Mouse (Mus musculus): ENCODE results near the gene Gramd4. TPM values are rescaled to one million over a fixed set of nuclear protein-coding genes. Genes with fewer than 3 reads are reported as not detected.
A peak's percentile ranks its signal among the peaks of the same experiment; 100 is the strongest.

Gene Gramd4
- total and polyA plus RNA-seq, 3 experiments: 25.3 to 31.5 (median 27.6) TPM

GRCm38 (mm10) chr15:86129036-86129435 lies 71.5 kb downstream of the Gramd4 start:
- intact Hi-C loops (cut with DNase I): no loop called here
- Histone ChIP-seq H3K79me2 (replicated peaks; ENCODE audit: control insufficient read depth, insufficient read depth, low read length) (no peaks in the 10 kb centered on the region), H3K27ac (no peak overlapping the region), H3K4me1 (ENCODE audit: control insufficient read depth, insufficient read depth, low read length) (peaks cover 3% of the 10 kb centered on the region; the same call in 1 of the 2 replicates), H3K27me3 (ENCODE audit: control insufficient read depth, insufficient read depth, low read length) (no peaks in the 10 kb centered on the region), H3K9ac (ENCODE audit: low read depth, low read length) (no peak overlapping the region), H3K4me3 (no peak overlapping the region), H3K36me3 (ENCODE audit: control insufficient read depth, insufficient read depth, low read length) (0 out of 2 replicates have a peak, but pooled peaks cover 2% of the 10 kb centered on the region)
- TF ChIP-seq EP300 (IDR thresholded peaks at IDR 0.05; ENCODE audit: insufficient read depth, low read depth, low read length) (no peak), POLR2A (IDR thresholded peaks at IDR 0.05; ENCODE audit: insufficient read depth, low read depth, low read length) (no peak), CTCF (IDR thresholded peaks at IDR 0.05) (no peak)
- 83% methylated on average over 3 of the region's 3 CpGs for WGBS
- DNase-seq: no peak

- H3K36me3 ChIP-seq (ENCODE audit: control insufficient read depth, insufficient read depth, low read length): no peaks in the 10 kb centered on the region
- no peak for TF ChIP-seq CTCF (IDR thresholded peaks at IDR 0.05)
- intact Hi-C loops (cut with DNase I): no loop called here
- H3K27ac ChIP-seq: no peak overlapping the region
- no peaks in the 10 kb centered on the region for H3K27me3 ChIP-seq (ENCODE audit: control insufficient read depth, insufficient read depth, low read length)
- H3K4me1 ChIP-seq (ENCODE audit: control insufficient read depth, insufficient read depth, low read length): no peaks in the 10 kb centered on the region
- H3K9ac ChIP-seq (ENCODE audit: low read depth, low read length): no peak overlapping the region
- no peak overlapping the region for H3K4me3 ChIP-seq
- WGBS: 95% methylated on average over 10 of the region's 10 CpGs
- no peaks in the 10 kb centered on the region for H3K79me2 ChIP-seq (replicated peaks; ENCODE audit: control insufficient read depth, insufficient read depth, low read length)
- DNase-seq: no peak
Measured at GRCm38 (mm10) chr15:86130657-86131056, 73.2 kb downstream of the Gramd4 start.

DNA sequence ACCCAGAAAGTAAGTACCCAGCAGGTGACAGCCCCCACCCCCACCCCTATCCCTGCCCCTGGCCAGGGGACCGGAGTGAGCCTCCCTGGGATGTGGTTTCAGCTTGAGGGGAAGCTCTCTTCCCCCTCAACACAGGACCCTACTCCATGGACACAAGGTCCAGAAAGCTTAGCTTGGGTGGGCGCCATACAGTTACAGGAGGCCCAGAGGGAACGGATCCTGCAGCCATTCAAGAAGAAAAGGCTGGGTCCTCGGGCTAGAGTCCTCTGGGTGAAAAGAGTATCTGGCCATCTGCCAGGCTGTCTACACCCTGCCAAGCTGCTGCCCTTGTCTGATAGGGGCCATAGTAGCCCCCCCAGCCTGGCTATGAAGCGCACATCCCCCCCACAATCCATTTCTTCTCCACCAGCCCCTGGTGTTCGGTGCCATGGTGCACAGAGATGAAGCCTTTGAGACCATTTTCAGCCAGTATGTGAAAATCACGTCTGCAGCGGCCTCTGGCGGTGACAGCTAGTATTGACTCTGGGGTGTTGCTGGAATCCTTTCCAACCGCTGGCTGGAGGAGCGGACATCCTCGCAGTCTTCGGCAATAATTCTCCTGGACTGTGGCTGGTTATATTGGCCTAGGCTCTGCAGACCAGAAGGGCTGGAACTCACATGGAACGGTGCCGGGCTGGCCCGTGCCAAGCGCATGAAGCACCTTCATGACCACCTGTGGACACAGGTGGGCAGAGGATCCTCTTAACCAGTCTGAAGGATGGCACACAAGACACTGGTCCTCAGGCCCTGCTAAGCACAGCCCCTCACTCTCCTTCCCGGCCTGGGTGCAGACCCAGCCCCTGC lies 77.7 kb downstream of the Gramd4 start:
- H3K27ac ChIP-seq: no peak overlapping the region
- WGBS: 33% methylated on average over 18 of the region's 18 CpGs

GRCm38 (mm10) chr15:86137638-86138037 lies 80.1 kb downstream of the Gramd4 start:
- no peaks in the 10 kb centered on the region for H3K79me2 ChIP-seq (replicated peaks; ENCODE audit: control insufficient read depth, insufficient read depth, low read length)
- no peaks in the 10 kb centered on the region for H3K4me1 ChIP-seq (ENCODE audit: control insufficient read depth, insufficient read depth, low read length)
- TF ChIP-seq EP300 (IDR thresholded peaks at IDR 0.05; ENCODE audit: insufficient read depth, low read depth, low read length) (no peak), CTCF (IDR thresholded peaks at IDR 0.05) (peak; percentile 80)
- no peak overlapping the region for H3K27ac ChIP-seq
- no peaks in the 10 kb centered on the region for H3K27me3 ChIP-seq (ENCODE audit: control insufficient read depth, insufficient read depth, low read length)
- intact Hi-C loops (cut with DNase I): loop anchor here (2.0 to 5.0 kb wide), 2 partner anchors 65 to 241 kb away; no protein-coding TSS in a partner anchor
- WGBS: 62% methylated on average over 4 of the region's 4 CpGs
- peak; percentile 47 to 71 for DNase-seq
- H3K36me3 ChIP-seq (ENCODE audit: control insufficient read depth, insufficient read depth, low read length): no peaks in the 10 kb centered on the region
- no peak overlapping the region for H3K9ac ChIP-seq (ENCODE audit: low read depth, low read length)
- no peak overlapping the region for H3K4me3 ChIP-seq

More for the DNA sequence above, 77.7 kb downstream of the Gramd4 start:
- no peaks in the 10 kb centered on the region for H3K79me2 ChIP-seq (replicated peaks; ENCODE audit: control insufficient read depth, insufficient read depth, low read length)
- intact Hi-C loops (cut with DNase I): loop anchor here (1.0 to 5.0 kb wide), 2 partner anchors 67 to 81 kb away; no protein-coding TSS in a partner anchor
- no peaks in the 10 kb centered on the region for H3K36me3 ChIP-seq (ENCODE audit: control insufficient read depth, insufficient read depth, low read length)
- peak; percentile 83 to 91 for DNase-seq
- H3K4me1 ChIP-seq (ENCODE audit: control insufficient read depth, insufficient read depth, low read length): no peaks in the 10 kb centered on the region
- no peak overlapping the region for H3K9ac ChIP-seq (ENCODE audit: low read depth, low read length)
- H3K27me3 ChIP-seq (ENCODE audit: control insufficient read depth, insufficient read depth, low read length): no peaks in the 10 kb centered on the region
- no peak overlapping the region for H3K4me3 ChIP-seq
- 0 out of 2 replicates have a peak, but pooled peaks have one; percentile 52 for TF ChIP-seq EP300 (IDR thresholded peaks at IDR 0.05; ENCODE audit: insufficient read depth, low read depth, low read length)
- TF ChIP-seq POLR2A (IDR thresholded peaks at IDR 0.05; ENCODE audit: insufficient read depth, low read depth, low read length): no peak
- peak; percentile 86 for TF ChIP-seq CTCF (IDR thresholded peaks at IDR 0.05)

DNA sequence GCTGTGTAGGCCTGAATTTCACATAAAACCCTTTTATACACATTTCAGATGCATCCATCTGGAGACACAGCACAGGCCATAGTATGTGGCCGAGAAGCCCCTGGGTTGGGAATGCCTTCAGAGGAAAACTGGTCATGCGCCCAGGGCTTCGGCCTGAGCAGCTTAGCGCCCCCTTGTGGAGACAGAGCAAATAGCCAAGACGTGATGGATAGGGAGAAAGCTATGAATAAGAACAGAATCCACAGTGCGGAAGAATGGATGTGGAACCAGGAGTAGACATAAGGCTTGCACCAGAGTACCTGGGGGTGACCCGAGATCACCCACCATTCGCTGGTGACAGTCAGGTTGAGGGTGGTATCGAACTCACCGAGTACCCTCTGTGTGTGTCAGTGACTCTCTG lies 82.8 kb downstream of the Gramd4 start:
- TF ChIP-seq CTCF (IDR thresholded peaks at IDR 0.05): peak; percentile 97; the same call in 1 of the 2 replicates
- TF ChIP-seq POLR2A (IDR thresholded peaks at IDR 0.05; ENCODE audit: insufficient read depth, low read depth, low read length): no peak
- no peak for TF ChIP-seq EP300 (IDR thresholded peaks at IDR 0.05; ENCODE audit: insufficient read depth, low read depth, low read length)
- peak; percentile 40 to 65 for DNase-seq
- H3K4me1 ChIP-seq (ENCODE audit: control insufficient read depth, insufficient read depth, low read length): no peaks in the 10 kb centered on the region
- no peak overlapping the region for H3K27ac ChIP-seq
- H3K36me3 ChIP-seq (ENCODE audit: control insufficient read depth, insufficient read depth, low read length): no peaks in the 10 kb centered on the region
- intact Hi-C loops (cut with DNase I): no loop called here
- 40% methylated on average over 10 of the region's 10 CpGs for WGBS
- H3K9ac ChIP-seq (ENCODE audit: low read depth, low read length): no peak overlapping the region
- H3K79me2 ChIP-seq (replicated peaks; ENCODE audit: control insufficient read depth, insufficient read depth, low read length): no peaks in the 10 kb centered on the region
- no peak overlapping the region for H3K4me3 ChIP-seq
- no peaks in the 10 kb centered on the region for H3K27me3 ChIP-seq (ENCODE audit: control insufficient read depth, insufficient read depth, low read length)

DNA sequence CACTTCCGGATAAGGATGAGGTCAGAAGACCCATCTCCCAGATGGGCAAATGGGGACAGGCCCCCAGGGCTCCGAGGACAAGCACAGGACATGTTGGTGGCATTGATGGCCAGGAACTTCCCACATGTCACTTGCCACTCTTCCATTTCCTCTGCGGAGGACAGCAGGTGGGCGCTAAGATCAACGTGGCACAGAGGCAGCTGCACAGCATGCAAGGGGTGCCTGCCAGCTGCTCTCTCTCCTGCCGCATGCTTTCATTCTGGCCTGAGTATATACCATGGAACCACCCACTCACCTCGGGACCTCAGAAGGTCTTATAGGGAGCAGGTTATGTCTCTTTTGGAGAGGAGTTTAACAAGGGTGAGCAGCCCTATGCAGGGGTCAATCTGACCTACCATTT lies 87.1 kb downstream of the Gramd4 start:
- Histone ChIP-seq H3K79me2 (replicated peaks; ENCODE audit: control insufficient read depth, insufficient read depth, low read length) (no peaks in the 10 kb centered on the region), H3K36me3 (ENCODE audit: control insufficient read depth, insufficient read depth, low read length) (no peaks in the 10 kb centered on the region), H3K27me3 (ENCODE audit: control insufficient read depth, insufficient read depth, low read length) (no peaks in the 10 kb centered on the region), H3K9ac (ENCODE audit: low read depth, low read length) (no peak overlapping the region), H3K27ac (no peak overlapping the region), H3K4me1 (ENCODE audit: control insufficient read depth, insufficient read depth, low read length) (no peaks in the 10 kb centered on the region; the same call in 1 of the 2 replicates), H3K4me3 (no peak overlapping the region)
- intact Hi-C loops (cut with DNase I): no loop called here
- no peak for DNase-seq
- TF ChIP-seq CTCF (IDR thresholded peaks at IDR 0.05) (no peak), EP300 (IDR thresholded peaks at IDR 0.05; ENCODE audit: insufficient read depth, low read depth, low read length) (no peak), POLR2A (IDR thresholded peaks at IDR 0.05; ENCODE audit: insufficient read depth, low read depth, low read length) (no peak)
- 79% methylated on average over 7 of the region's 7 CpGs for WGBS
